Mouse (Mus musculus): ENCODE measurements at regions not wholly inside any gene's neighbourhood (a gene's known extent, or its start where the extent isn't known, plus 50 kb on each side); places are given as distances from the start of the nearest gene placed in this dataset.

DNA sequence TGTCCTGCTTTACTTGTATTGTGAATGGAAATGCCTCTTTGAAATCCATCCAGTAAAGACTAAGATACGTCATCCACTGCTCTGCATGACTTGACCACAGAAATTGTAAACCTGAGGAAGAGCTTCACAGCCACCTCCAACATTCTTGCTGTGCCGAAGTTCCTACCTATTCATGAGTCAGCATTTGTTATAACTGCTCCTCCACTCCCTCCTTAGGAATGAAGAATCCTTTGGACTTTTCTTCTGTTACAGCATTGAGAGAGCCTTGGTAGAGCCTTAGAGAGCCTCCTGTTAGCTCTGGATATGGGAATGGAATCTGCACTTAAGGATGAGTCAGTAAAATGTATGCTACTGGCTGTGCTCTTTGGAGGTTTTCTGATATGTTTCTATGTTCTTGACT lies 750.5 kb upstream of the Gcfc2 start:
- no peak for DNase-seq (ENCODE audit: low spot score in 2 of 2)

DNA sequence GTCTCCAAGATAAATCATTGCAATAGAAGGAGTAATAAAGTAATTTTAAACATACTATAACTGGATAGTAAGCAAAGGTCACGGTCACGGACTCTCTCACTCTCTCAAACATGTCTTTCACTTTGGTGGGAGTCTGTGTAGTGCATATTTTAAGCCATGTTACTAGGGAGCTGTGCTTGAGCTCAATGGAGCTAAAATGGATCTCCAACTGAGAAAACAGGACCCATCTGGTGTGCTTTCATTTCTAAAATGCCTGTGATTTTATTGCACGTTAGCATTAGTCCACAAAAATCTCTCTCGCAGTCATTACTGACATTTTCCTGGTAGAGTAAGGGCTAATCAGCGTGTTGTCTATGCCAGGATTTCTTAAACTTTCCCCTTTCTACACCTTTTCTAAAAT lies 733.3 kb upstream of the Gcfc2 start:
- DNase-seq (ENCODE audit: low spot score in 2 of 2) = no peak

DNA sequence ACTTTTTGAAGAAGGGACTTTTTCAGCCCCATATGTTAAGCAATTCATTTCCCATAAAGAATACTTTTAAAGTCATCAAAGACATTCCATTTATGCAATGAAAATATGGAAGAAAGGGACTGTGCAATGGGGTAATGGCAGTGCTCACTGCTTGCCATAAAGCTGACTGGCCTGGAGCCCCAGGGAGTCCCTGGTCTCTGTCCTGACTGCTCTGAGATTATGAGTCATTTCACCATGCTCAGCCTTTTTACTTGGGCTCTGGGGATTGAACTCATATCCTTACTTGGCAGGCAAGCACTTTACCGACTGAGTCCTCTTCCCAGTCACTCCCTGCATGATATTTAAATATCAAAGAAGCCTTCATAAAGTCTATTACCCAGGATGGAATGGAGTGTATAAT lies 712.9 kb upstream of the Gcfc2 start:
- DNase-seq (ENCODE audit: low spot score in 2 of 2) = no peak

DNA sequence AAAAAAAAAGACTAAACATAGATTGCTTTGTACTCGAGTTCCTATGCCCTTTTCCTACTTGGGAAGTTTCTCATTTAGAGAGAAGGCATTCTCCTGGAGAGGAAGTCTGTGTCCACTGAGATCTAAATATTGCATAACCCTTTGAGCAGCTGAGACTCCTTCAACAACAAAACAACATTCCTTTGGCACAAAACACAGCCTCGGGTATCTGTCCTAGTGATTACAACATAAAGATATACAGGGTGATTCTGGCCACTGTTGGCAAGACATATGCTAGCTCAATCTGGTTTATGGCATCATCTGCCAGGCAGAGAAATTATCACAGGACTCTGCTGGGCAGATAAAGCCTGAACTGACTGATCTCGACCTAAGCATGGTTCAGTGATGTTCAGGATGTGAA lies 692.7 kb upstream of the Gcfc2 start:
- DNase-seq (ENCODE audit: low spot score in 2 of 2) = no peak

DNA sequence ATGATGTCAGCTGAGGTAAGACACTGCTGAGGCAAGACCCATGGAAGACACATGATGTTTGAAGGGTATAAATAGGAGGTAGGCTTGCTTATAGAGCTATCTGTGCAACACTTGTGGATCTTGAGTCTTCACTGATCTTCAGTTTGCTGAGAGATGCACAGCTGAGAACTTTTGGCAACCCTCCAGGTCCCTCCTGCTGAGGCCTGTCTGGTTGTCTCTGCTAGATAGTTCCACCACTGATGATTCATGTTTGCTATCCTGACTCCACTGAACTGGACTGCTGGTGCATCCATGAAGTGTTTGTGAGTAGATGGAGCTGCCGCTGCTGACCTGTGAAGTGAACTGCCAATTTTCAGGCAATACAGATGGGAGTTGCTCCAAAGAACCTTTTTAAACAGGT lies 663.6 kb upstream of the Gcfc2 start:
- DNase-seq (ENCODE audit: low spot score in 2 of 2) = peak in 1 of 2 experiments; percentile 19

Data from layer of hippocampus, postnatal 10 days (tissue).